Mouse (Mus musculus) liver, embryonic 14.5 days (tissue): ENCODE results near the gene Ptprd.

Experiments
- CTCF ChIP-seq: IDR thresholded peaks from 2 replicates; pipeline ENCODE4 v1.5.1; 2016; ENCODE audit warnings: antibody characterized with exemption, low read depth, control low read depth
- EP300 ChIP-seq: IDR thresholded peaks from 2 replicates; pipeline ENCODE4 v1.6.1; 2016; ENCODE audit warnings: antibody characterized with exemption, low read depth

DNA sequence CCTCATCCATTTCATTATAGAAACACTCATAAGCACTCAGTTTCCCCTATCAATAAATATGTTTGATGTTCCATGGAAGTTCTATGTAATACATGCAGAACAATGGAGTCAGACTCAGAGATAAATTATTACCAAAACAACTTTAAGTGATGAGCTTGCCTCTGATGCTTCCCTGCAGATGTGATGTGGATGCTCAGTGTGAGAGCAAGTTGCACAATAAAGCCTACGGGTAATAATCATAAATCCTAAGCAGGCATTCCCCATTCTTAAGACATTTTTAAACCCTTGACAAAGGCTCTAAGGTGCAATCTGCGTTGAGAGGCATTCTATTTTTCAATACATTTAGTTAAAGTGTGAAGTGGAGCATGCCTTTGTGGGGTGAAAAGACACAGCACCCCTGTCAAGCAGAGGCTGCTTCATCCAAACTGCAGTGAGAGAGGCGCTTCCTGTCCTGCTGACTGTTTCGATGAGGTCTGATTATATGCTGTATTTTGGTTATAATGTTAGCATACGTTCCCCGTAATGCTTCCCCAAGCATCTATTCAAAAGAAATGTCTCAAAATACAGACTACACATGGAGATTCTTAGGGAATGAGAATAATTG lies 969.8 kb downstream of the Ptprd start:
- TF ChIP-seq CTCF (no peak), EP300 (no peak)
